Mouse (Mus musculus) bone marrow, adult 2 months (tissue): ENCODE measurements around the gene Cdk14. TPM values are rescaled to one million over a fixed set of nuclear protein-coding genes. Genes with fewer than 3 reads are reported as not detected.

ENCODE experiments used
- H3K27ac ChIP-seq: fragments of 200-500 bp; 2 replicates; pipeline ENCODE4 v1.5.1; 2012; ENCODE audit warnings: low read depth, mild to moderate bottlenecking, control low read depth, inconsistent platforms, low read length; ENCODE audit not compliant: control insufficient read depth, poor library complexity, insufficient read depth
- H3K4me1 ChIP-seq: fragments of 200-500 bp; 2 replicates; pipeline ENCODE4 v1.6.1; 2011; ENCODE audit warnings: low read length; ENCODE audit not compliant: control insufficient read depth, insufficient read depth
- H3K4me3 ChIP-seq: fragments of 200-500 bp; replicated peaks from 2 replicates; pipeline ENCODE3; 2011; ENCODE audit warnings: mild to moderate bottlenecking, low read depth, low read length, control low read depth; ENCODE audit not compliant: control insufficient read depth
- CTCF ChIP-seq: fragments of 200-500 bp; IDR thresholded peaks from 2 replicates; pipeline ENCODE4 v1.5.1; 2011; ENCODE audit warnings: low read length, control low read depth; ENCODE audit not compliant: control insufficient read depth, insufficient read depth
- POLR2A ChIP-seq: fragments of 200-500 bp; IDR thresholded peaks from 2 replicates; pipeline ENCODE4 v1.6.1; 2011; ENCODE audit warnings: low read depth, mild to moderate bottlenecking, control low read depth, low read length, borderline replicate concordance; ENCODE audit not compliant: control insufficient read depth
- WGBS: fragments of 180-500 bp; shearing (Covaris S2); methylation state at CpG from one replicate; pipeline ENCODE4 v1.1.7; 2018; 5-methylcytosine and 5-hydroxymethylcytosine counted together
- polyA plus RNA-seq: library from polyadenylated mRNA; stranded (reverse); fragments of >200 nt; gene quantifications from 2 replicates; pipeline ENCODE4 v1.2.4, GENCODE M21; 2011; ENCODE audit warnings: low replicate concordance; ENCODE audit not compliant: missing spikeins, insufficient read depth, insufficient read length

Cdk14 gene
- polyA plus RNA-seq, 1 experiment, result 1.0 TPM

GRCm38 (mm10) chr5:4758331-4759080 lies 661.6 kb downstream of the Cdk14 start:
- H3K4me3 ChIP-seq, result no peak overlapping the region
- H3K27ac ChIP-seq, result no peak overlapping the region
- 3% methylated on average over 23 of the region's 23 CpGs for whole genome bisulfite sequencing
- no peak for TF ChIP-seq POLR2A
- H3K4me1 ChIP-seq, result no peaks in the 10 kb centered on the region

DNA sequence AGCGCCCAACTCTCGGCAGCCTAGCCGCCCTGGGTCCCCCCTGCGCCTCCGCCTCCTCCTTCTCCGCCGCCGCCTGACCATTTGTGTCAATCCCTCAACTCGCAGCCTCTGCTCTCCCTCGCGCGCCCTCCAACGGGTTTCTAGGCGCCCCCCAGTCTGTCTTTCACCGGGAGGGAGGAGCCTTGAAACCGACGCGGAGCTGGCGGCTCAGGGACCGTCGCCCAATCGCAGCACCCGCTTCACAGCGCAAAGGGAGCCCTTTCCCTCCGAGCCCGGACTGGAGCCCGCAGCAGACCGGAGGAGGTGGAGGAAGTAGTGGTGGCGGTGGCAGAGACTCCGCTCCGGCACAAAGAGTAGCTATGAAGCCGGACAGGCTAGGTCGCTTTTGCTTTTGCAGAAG lies 662.2 kb downstream of the Cdk14 start, which contains the start of gene Fzd1:
Gene Fzd1 (minus strand): TSS at position 134 of the 400 bp plus-strand sequence.
- under 1% methylated on average over 29 of the region's 33 CpGs for WGBS
- TF ChIP-seq POLR2A (no peak), CTCF (no peak)
- H3K4me1 ChIP-seq, result no peaks in the 10 kb centered on the region
- H3K27ac ChIP-seq, result no peak within 1 kb of the TSS
- H3K4me3 ChIP-seq, result no peak within 1 kb of the TSS

DNA sequence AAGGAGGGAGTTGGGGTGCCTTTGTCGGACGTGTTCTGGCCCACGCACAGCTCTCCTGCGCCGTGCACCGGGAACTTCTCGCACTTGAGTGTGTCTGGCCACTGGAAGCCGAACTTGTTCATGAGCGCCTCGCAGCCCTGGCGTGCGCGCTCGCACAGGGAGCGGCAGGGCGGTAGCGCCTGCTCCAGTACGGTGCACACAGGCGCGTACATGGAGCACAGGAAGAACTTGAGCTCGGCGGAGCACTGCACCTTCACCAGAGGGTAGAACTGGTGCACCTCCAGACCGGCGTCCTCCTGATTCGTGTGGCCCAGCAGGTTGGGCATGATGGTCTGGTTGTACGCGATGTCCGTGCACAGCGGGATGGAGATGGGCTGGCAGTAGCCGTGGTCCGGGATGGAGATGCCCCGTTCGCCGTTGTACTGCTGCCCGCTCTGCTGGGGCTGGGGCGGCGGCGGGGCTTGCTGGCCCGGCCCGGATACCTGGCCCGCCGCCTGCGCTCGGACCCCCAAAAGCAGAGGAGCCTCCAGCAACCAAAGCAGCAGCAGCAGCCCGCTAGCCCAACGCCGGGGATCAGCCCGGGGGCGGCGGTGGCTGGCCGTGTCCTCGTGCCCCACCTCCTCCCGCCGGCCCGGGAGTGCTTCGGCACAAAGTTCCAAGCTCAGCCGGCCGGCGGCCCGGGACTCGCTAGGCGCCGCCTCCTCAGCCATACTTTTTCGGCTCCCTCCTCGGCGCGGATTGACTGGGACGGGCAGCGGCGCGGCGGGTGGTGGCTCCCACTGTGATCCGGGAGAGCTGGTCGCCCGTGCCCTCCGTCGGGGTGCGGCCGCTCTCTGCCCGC lies 663.0 kb downstream of the Cdk14 start:
- TF ChIP-seq CTCF, result no peak
- no peak for TF ChIP-seq POLR2A
- WGBS, result 1% methylated on average over 73 of the region's 80 CpGs
- no peak overlapping the region for H3K27ac ChIP-seq
- no peaks in the 10 kb centered on the region for H3K4me1 ChIP-seq
- no peak overlapping the region for H3K4me3 ChIP-seq

GRCm38 (mm10) chr5:4756001-4756681 lies 664.0 kb downstream of the Cdk14 start:
- no peak overlapping the region for H3K4me3 ChIP-seq

GRCm38 (mm10) chr5:4755326-4755725 lies 664.8 kb downstream of the Cdk14 start:
- Histone ChIP-seq H3K27ac (no peak overlapping the region), H3K4me1 (no peaks in the 10 kb centered on the region), H3K4me3 (no peak overlapping the region)
- no peak for TF ChIP-seq POLR2A
- TF ChIP-seq CTCF, result no peak
- 66% methylated on average over 11 of the region's 11 CpGs for WGBS

More at GRCm38 (mm10) chr5:4756001-4756681, 664.0 kb downstream of the Cdk14 start:
- 13% methylated on average over 43 of the region's 43 CpGs for WGBS
- Histone ChIP-seq H3K27ac (no peak overlapping the region), H3K4me1 (no peaks in the 10 kb centered on the region)
- TF ChIP-seq POLR2A (no peak), CTCF (no peak)

- Histone ChIP-seq H3K4me1 (no peaks in the 10 kb centered on the region), H3K27ac (no peak overlapping the region), H3K4me3 (no peak overlapping the region)
- no peak for TF ChIP-seq CTCF
- TF ChIP-seq POLR2A, result no peak
- 53% methylated on average over 9 of the region's 9 CpGs for WGBS
These were observed 665.3 kb downstream of the Cdk14 start for GRCm38 (mm10) chr5:4754701-4755281.

Other genes with a start within 250 kb of the Cdk14 start
- not detected in 2 replicates for gene 1700015F17Rik, start 58.8 kb upstream of the Cdk14 start, polyA plus RNA-seq
- gene Cldn12, start 94.6 kb upstream of the Cdk14 start, polyA plus RNA-seq, result 1.1 and 1.9 TPM in 2 replicates
- 6.0 and 14.4 TPM in 2 replicates for gene Gtpbp10, start 139.2 kb upstream of the Cdk14 start, polyA plus RNA-seq
- not detected in 2 replicates for gene Gm8773, start 153.5 kb upstream of the Cdk14 start, polyA plus RNA-seq
- gene Cfap69, start 243.9 kb upstream of the Cdk14 start, polyA plus RNA-seq, result not detected in 2 replicates